Mouse (Mus musculus) stomach, embryonic 16.5 days (tissue): ENCODE results near the gene Lhx2. TPM values are rescaled to one million over a fixed set of nuclear protein-coding genes. Genes with fewer than 3 reads are reported as not detected.

Experiments
- ATAC-seq: fragments of 200-750 bp; cut with Nextera tagmentation; 2 replicates; pipeline ENCODE4 v1.8.0; 2017; ENCODE audit warnings: moderate number of reproducible peaks, moderate TSS enrichment; ENCODE audit not compliant: insufficient read depth, low FRiP score
- H3K27ac ChIP-seq: fragments of 300-500 bp; sonication (generic); 2 replicates; pipeline ENCODE4 v1.5.1; 2014; ENCODE audit warnings: low read length
- H3K27me3 ChIP-seq: fragments of 300-500 bp; sonication (generic); 2 replicates; pipeline ENCODE4 v1.6.1; 2014; ENCODE audit warnings: low read length, control low read depth, mixed read lengths; ENCODE audit not compliant: control insufficient read depth, insufficient read depth
- H3K36me3 ChIP-seq: fragments of 300-500 bp; sonication (generic); 2 replicates; pipeline ENCODE4 v1.6.1; 2014; ENCODE audit warnings: low read length; ENCODE audit not compliant: control insufficient read depth, insufficient read depth
- H3K4me1 ChIP-seq: fragments of 300-500 bp; sonication (generic); 2 replicates; pipeline ENCODE4 v1.6.1; 2014; ENCODE audit warnings: low read length, control low read depth, mixed read lengths; ENCODE audit not compliant: control insufficient read depth, insufficient read depth
- H3K4me2 ChIP-seq: fragments of 300-500 bp; sonication (generic); 2 replicates; pipeline ENCODE4 v1.6.1; 2014; ENCODE audit warnings: low read depth, low read length, mixed read lengths
- H3K4me3 ChIP-seq: fragments of 300-500 bp; sonication (generic); replicated peaks from 2 replicates; pipeline ENCODE4 v1.5.1; 2014; ENCODE audit warnings: mild to moderate bottlenecking, low read length
- H3K9ac ChIP-seq: fragments of 300-500 bp; sonication (generic); 2 replicates; pipeline ENCODE4 v1.6.1; 2014; ENCODE audit warnings: low read length
- H3K9me3 ChIP-seq: fragments of 300-500 bp; sonication (generic); replicated peaks from 2 replicates; pipeline ENCODE4 v1.6.1; 2016; ENCODE audit warnings: low read length, control low read depth; ENCODE audit not compliant: control insufficient read depth
- WGBS: fragments of 180-500 bp; shearing (Covaris S2); extraction: QIAGEN DNeasy Blood & Tissue Kit; methylation state at CpG from one replicate; pipeline ENCODE4 v1.1.7; 2014; 5-methylcytosine and 5-hydroxymethylcytosine counted together
- polyA plus RNA-seq: library from polyadenylated mRNA; unstranded; fragments of >200 nt; fragmentation: Nextera tagmentation; extraction: Ambion mirVana; gene quantifications from 2 replicates; pipeline ENCODE4 v1.2.1, GENCODE M21; 2015

The Lhx2 gene
- polyA plus RNA-seq, 1 experiment from 2014 or later = 0.14 TPM

- WGBS = 25% methylated on average over 1 of the region's 1 CpGs
- Histone ChIP-seq H3K36me3 (no peaks in the 10 kb centered on the region), H3K4me1 (peaks cover 14% of the 10 kb centered on the region), H3K9me3 (no peaks in the 10 kb centered on the region), H3K4me3 (no peak overlapping the region), H3K27ac (no peak overlapping the region), H3K27me3 (peaks cover 86% of the 10 kb centered on the region), H3K9ac (no peak overlapping the region), H3K4me2 (no peak overlapping the region)
- ATAC-seq = no peak
Measured at GRCm38 (mm10) chr2:38343573-38343972, 4.5 kb downstream of the Lhx2 start.

DNA sequence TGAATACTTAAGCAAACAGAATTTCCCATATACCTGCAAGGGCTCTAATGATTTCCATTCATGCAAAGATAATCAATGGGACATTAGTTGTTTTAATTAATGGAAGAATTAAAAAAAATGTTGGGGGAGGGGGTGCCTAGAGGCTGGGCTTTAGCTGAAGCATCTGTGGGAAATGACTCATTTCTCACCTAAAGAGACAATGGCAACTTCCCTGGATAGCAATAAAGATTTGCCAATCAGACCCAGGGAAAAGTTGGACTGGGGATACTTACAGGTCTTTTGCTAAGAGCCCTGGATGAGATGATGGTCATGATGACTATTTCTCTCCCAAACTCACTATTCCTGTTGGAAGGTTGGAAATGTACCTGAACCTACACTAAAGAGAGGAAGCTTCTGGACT is 5.6 kb downstream of the Lhx2 start:
- Histone ChIP-seq H3K27me3 (peaks cover 87% of the 10 kb centered on the region), H3K9ac (no peak overlapping the region), H3K4me2 (no peak overlapping the region), H3K36me3 (no peaks in the 10 kb centered on the region), H3K27ac (no peak overlapping the region), H3K9me3 (no peaks in the 10 kb centered on the region), H3K4me3 (no peak overlapping the region), H3K4me1 (peaks cover 5% of the 10 kb centered on the region)
- no peak for ATAC-seq

DNA sequence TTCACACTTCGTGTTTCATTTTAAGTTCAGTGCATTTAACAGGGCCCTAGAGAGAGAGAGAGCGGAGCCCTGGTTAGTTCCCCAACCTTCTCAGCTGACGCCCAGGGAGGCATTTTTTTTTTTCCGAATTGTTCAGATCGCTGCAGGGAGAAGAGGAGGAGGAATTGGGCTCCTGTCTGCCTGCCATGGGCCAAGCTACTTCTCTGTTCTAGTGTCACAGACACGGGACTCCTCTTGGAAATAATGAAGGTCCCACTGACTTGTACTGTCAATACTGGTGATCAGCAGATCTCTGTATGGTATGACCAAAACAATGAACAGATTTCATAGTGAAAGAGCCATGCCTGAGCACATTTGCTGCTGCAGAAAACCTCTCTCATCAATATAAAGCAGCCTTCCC is 7.3 kb downstream of the Lhx2 start:
- Histone ChIP-seq H3K27me3 (peaks cover 87% of the 10 kb centered on the region), H3K4me1 (peaks cover 16% of the 10 kb centered on the region), H3K4me2 (no peak overlapping the region), H3K9ac (no peak overlapping the region), H3K27ac (no peak overlapping the region), H3K4me3 (no peak overlapping the region), H3K36me3 (no peaks in the 10 kb centered on the region), H3K9me3 (no peaks in the 10 kb centered on the region)
- ATAC-seq = no peak
- WGBS = 3% methylated on average over 6 of the region's 6 CpGs

DNA sequence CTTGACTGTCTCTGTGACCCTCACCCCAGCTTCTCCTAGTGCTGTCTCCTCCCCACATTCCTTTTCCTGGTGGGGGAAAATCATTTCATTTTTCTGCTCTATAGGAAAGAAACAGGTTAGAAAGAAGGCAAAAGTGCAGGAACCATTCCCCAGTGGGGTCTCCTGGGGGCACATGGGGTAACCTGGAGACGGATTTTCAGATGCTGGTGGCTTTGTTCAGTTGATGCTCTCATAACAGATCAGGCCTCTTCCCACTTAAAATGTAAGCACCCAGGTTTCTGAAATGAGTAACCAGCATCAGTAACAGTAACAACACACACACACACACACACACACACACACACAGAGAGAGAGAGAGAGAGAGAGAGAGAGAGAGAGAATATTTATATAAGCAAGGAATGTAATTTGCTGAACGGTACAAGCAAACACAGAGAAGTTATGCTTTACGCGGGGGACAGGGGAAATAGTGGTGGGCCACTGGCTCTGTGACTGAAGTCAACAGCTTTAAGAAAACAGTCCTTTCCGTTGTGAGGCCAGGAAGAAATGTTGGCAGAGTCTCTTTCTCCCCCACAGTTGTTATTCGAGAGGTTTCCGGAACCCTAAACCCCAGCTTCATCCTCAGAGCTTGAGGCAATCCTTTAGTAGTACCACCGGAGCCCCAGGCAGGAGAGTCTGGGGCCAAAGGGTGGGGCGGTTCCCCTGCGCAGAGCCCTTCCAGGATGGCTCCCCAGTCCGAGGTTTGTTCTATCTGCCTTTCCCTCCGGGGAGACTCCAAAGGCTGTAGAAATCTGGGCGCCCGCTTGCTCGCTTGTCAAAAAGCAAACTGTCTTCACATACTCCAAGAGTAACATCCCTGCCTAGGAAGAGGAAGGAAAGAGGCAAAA is 8.0 kb downstream of the Lhx2 start:
- Histone ChIP-seq H3K27me3 (peaks cover 87% of the 10 kb centered on the region), H3K4me3 (no peak overlapping the region), H3K9ac (no peak overlapping the region), H3K4me1 (peaks cover 23% of the 10 kb centered on the region), H3K4me2 (no peak overlapping the region), H3K36me3 (no peaks in the 10 kb centered on the region), H3K9me3 (no peaks in the 10 kb centered on the region), H3K27ac (no peak overlapping the region)
- ATAC-seq = no peak
- under 1% methylated on average over 15 of the region's 15 CpGs for WGBS

- Histone ChIP-seq H3K4me1 (peaks cover 23% of the 10 kb centered on the region), H3K27me3 (peaks cover 88% of the 10 kb centered on the region), H3K4me3 (0 out of 2 replicates have a peak overlapping the region, but pooled peaks have one; percentile 15), H3K27ac (no peak overlapping the region), H3K36me3 (no peaks in the 10 kb centered on the region), H3K9me3 (no peaks in the 10 kb centered on the region), H3K4me2 (peak overlapping the region; percentile 28; the same call in 1 of the 2 replicates), H3K9ac (no peak overlapping the region)
- no peak for ATAC-seq
- under 1% methylated on average over 54 of the region's 54 CpGs for WGBS
Measured at GRCm38 (mm10) chr2:38347811-38348551, 8.9 kb downstream of the Lhx2 start.

- no peaks in the 10 kb centered on the region for H3K36me3 ChIP-seq
- H3K9me3 ChIP-seq = no peaks in the 10 kb centered on the region
- no peak overlapping the region for H3K27ac ChIP-seq
- WGBS = 2% methylated on average over 19 of the region's 19 CpGs
- H3K4me2 ChIP-seq = no peak overlapping the region
- H3K4me3 ChIP-seq = no peak overlapping the region
- peaks cover 90% of the 10 kb centered on the region for H3K27me3 ChIP-seq
- ATAC-seq = no peak
- H3K4me1 ChIP-seq = peaks cover 23% of the 10 kb centered on the region
- no peak overlapping the region for H3K9ac ChIP-seq
Measured at GRCm38 (mm10) chr2:38348660-38349420, 9.8 kb downstream of the Lhx2 start.

DNA sequence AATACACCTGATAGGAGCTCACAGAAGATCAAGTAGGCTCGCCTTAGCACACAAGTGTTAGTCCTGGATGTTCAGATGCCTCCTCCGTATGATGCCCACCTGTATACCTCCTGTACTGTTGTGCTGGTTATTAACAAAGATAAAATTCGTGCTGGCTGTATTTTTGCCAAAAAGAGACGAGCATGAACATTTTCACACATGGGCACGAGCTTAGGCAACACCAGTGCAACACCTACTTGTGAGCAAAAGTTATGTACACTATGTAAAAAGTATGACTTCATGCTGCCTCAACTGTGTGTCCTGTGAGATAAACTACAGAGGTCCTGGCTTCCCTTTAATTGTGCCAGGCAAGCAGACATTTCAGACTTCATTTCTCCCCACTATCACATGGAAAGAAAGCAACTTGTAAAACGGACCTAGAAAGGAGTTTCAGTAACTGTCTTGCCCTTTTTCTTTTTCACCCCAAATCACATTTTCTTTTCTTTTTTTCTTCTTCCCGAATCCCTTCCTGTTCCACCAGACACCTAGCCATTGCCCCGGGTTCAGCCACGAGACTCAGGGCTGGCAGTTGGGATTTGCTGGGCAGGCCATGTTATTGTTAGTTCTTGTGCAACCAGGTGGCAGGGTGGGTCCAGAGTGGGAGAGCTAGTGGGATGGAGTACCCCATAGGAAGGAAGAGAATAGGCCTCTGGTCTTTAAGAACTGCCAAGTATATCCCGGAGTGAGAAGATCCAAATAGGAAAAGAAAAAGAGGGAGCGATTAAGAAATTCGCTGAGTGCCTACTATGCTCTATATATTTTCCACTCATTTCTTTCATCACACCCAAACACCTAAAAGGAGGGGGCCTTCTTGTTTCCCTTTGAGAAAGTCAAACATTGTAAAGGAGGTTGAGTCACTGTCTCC is 10.6 kb downstream of the Lhx2 start:
- no peak for ATAC-seq
- Histone ChIP-seq H3K27me3 (peaks cover 97% of the 10 kb centered on the region), H3K9ac (no peak overlapping the region), H3K27ac (no peak overlapping the region), H3K4me1 (peaks cover 25% of the 10 kb centered on the region), H3K4me2 (peak overlapping the region; percentile 74), H3K9me3 (no peaks in the 10 kb centered on the region), H3K4me3 (peak overlapping the region; percentile 46), H3K36me3 (no peaks in the 10 kb centered on the region)
- 6% methylated on average over 12 of the region's 12 CpGs for WGBS

DNA sequence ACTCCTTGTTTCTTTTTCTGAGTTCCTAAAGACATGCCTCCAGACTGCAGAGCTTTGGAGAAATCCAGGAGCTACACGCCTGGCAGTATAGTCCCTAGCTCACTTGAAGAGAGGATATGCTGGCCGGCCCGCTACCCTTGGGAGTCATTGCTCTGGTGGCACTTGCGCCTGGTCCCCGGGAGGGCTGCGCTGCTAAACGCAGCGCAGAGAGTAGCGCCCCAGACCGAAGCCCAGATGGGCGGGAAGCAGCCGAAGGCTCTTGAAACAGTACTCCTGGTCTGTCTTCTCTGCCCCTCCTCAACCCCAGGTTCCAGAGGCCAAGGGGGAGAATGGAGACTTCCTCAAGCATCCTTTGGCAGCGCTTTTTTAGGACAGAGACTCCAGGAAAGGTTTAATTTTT is 11.3 kb downstream of the Lhx2 start:
- no peaks in the 10 kb centered on the region for H3K9me3 ChIP-seq
- ATAC-seq = peak; percentile 14; the same call in 1 of the 2 replicates
- H3K27ac ChIP-seq = no peak overlapping the region
- peaks cover 96% of the 10 kb centered on the region for H3K27me3 ChIP-seq
- H3K4me1 ChIP-seq = peaks cover 25% of the 10 kb centered on the region
- H3K4me3 ChIP-seq = peak overlapping the region; percentile 46
- peak overlapping the region; percentile 74 for H3K4me2 ChIP-seq
- under 1% methylated on average over 13 of the region's 13 CpGs for WGBS
- H3K36me3 ChIP-seq = no peaks in the 10 kb centered on the region
- peak overlapping the region; percentile 53; the same call in 1 of the 2 replicates for H3K9ac ChIP-seq
